Mouse (Mus musculus) liver, embryonic 14.5 days (tissue): Measurements from ENCODE around the gene Rbms2. TPM values are rescaled to one million over a fixed set of nuclear protein-coding genes. Genes with fewer than 3 reads are reported as not detected.

Source experiments
- ATAC-seq: fragments of 200-750 bp; cut with Nextera tagmentation; 2 replicates; pipeline ENCODE4 v1.8.0; 2017; ENCODE audit warnings: moderate number of reproducible peaks, mild to moderate bottlenecking, moderate library complexity; ENCODE audit not compliant: insufficient read depth
- DNase-seq, 3 experiments: peaks; one replicate each; pipeline ENCODE4 v3.0.0-alpha.2; 2012 to 2013; ENCODE audit warnings: low read depth in 3 of 3, low spot score in 3 of 3
- H3K27ac ChIP-seq: fragments of 300-500 bp; sonication (generic); 2 replicates; pipeline ENCODE4 v1.5.1; 2014; ENCODE audit warnings: moderate library complexity, mild to moderate bottlenecking, control low read depth, inconsistent platforms
- H3K27me3 ChIP-seq: fragments of 300-500 bp; sonication (generic); 2 replicates; pipeline ENCODE4 v1.6.1; 2014; ENCODE audit warnings: mild to moderate bottlenecking, low read length, moderate library complexity; ENCODE audit not compliant: control insufficient read depth, insufficient read depth
- H3K36me3 ChIP-seq: fragments of 300-500 bp; sonication (generic); replicated peaks from 2 replicates; pipeline ENCODE4 v1.6.1; 2014; ENCODE audit warnings: low read depth; ENCODE audit not compliant: control insufficient read depth, insufficient read depth
- H3K4me1 ChIP-seq, 2 experiments: fragments of 200-500 bp in 1 of 2; fragments of 300-500 bp in 1 of 2; sonication (generic) in 1 of 2; replicated peaks; 2 replicates each; pipeline ENCODE4 v1.6.1; 2012 to 2014; ENCODE audit warnings: antibody characterized with exemption in 1 of 2, inconsistent platforms in 1 of 2, low read length in 1 of 2; ENCODE audit not compliant: control insufficient read depth in 2 of 2, insufficient read depth in 2 of 2
- H3K4me2 ChIP-seq: fragments of 300-500 bp; sonication (generic); 2 replicates; pipeline ENCODE4 v1.6.1; 2014; ENCODE audit warnings: low read depth, mild to moderate bottlenecking, control low read depth, moderate library complexity
- H3K4me3 ChIP-seq, 2 experiments: fragments of 200-500 bp in 1 of 2; fragments of 300-500 bp in 1 of 2; sonication (generic) in 1 of 2; 2 replicates each; pipeline ENCODE4 v1.5.1; 2012 to 2014; ENCODE audit warnings: low read depth in 2 of 2, low read length in 2 of 2, mild to moderate bottlenecking in 2 of 2, control low read depth in 1 of 2, inconsistent platforms in 1 of 2, moderate library complexity in 1 of 2; ENCODE audit not compliant: insufficient read depth in 1 of 2
- H3K9ac ChIP-seq: fragments of 300-500 bp; sonication (generic); replicated peaks from 2 replicates; pipeline ENCODE4 v1.6.1; 2014; ENCODE audit warnings: mild to moderate bottlenecking, control low read depth, moderate library complexity
- H3K9me3 ChIP-seq: fragments of 300-500 bp; sonication (generic); 2 replicates; pipeline ENCODE4 v1.6.1; 2016; ENCODE audit warnings: low read length, mixed read lengths; ENCODE audit not compliant: control insufficient read depth
- CTCF ChIP-seq: IDR thresholded peaks from 2 replicates; pipeline ENCODE4 v1.5.1; 2016; ENCODE audit warnings: antibody characterized with exemption, low read depth, control low read depth
- EP300 ChIP-seq: IDR thresholded peaks from 2 replicates; pipeline ENCODE4 v1.6.1; 2016; ENCODE audit warnings: antibody characterized with exemption, low read depth
- WGBS: fragments of 180-500 bp; shearing (Covaris S2); extraction: QIAGEN DNeasy Blood & Tissue Kit; methylation state at CpG from one replicate; pipeline ENCODE4 v1.1.7; 2014; ENCODE audit not compliant: insufficient replicate concordance; 5-methylcytosine and 5-hydroxymethylcytosine counted together
- polyA plus RNA-seq, 2 experiments: library from polyadenylated mRNA; depleted of rRNA in 1 of 2; stranded (reverse) in 1 of 2; unstranded in 1 of 2; fragments of >200 nt; fragmentation: Nextera tagmentation in 1 of 2; extraction: Ambion mirVana in 1 of 2; gene quantifications; 2 replicates each; pipeline versions ENCODE4 v1.2.1 to v1.2.3; 2012 to 2014

Rbms2 gene
- polyA plus RNA-seq, 2 experiments = 4.5 to 9.5 TPM

DNA sequence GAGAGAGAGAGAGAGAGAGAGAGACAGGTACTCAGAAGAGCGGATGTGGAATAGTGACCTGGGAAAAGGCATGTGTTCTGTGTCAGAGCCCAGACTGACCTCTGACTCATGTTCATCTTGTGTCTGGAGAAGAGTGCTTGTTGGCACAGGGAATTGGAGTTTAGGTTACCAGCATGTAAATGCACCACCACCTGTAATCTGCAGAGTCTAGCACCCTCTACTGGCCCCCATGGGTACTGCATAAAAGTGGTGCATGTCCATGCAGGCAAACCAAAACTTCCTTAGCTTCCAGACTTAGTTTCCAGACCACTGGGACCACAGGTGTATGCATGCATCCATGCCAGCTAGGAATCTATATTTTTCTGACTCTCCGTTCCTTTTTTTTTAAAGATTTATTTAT is 5.9 kb upstream of the Rbms2 start:
- Histone ChIP-seq H3K9me3 (no peaks in the 10 kb centered on the region), H3K4me1 (peaks cover 13 to 18% of the 10 kb centered on the region in 2 experiments), H3K27me3 (no peaks in the 10 kb centered on the region), H3K4me3 (no peak overlapping the region), H3K9ac (no peak overlapping the region), H3K27ac (no peak overlapping the region; the same call in 1 of the 2 replicates), H3K36me3 (no peaks in the 10 kb centered on the region), H3K4me2 (no peak overlapping the region)
- TF ChIP-seq CTCF (peak; percentile 98), EP300 (no peak)
- DNase-seq (peak; percentile 77 to 85 (median 81)), ATAC-seq (peak; percentile 40; the same call in 1 of the 2 replicates)
- WGBS = 54% methylated on average over 2 of the region's 2 CpGs

DNA sequence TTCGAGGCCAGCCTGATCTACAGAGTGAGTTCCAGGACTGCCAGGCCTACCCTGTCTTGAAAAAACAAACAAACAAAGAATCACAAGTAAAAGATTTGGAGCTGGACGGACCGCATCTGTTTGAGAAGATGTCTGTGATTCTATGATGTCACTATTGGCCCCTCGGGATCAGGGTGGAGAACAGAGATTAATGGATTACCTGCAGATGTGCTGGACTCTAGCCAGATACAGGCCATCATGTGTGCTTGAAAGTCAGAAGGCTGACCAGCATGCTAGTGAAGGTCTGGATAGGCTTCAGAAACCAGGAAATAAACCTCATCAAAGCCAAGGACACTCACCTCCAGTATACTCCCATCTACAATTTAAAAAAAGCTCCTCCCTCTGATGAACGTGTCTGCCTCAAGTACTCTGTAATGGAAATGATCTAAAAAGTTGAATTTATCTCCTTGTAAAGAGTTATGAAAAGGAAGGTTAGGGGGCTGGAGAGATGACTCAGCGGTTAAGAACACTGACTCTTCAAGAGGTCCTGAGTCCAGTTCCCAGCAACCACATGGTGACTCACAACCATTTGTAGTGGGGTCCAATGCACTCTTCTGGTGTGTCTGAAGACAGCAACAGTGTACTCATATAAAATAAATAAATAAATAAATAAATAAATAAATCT is 5.3 kb upstream of the Rbms2 start:
- WGBS = 67% methylated on average over 6 of the region's 6 CpGs
- H3K4me1 ChIP-seq = peaks cover 13 to 18% of the 10 kb centered on the region in 2 experiments
- DNase-seq (no peak), ATAC-seq (no peak)
- H3K27me3 ChIP-seq = no peaks in the 10 kb centered on the region
- H3K36me3 ChIP-seq = no peaks in the 10 kb centered on the region
- no peak overlapping the region for H3K4me3 ChIP-seq
- H3K9ac ChIP-seq = no peak overlapping the region
- H3K9me3 ChIP-seq = no peaks in the 10 kb centered on the region
- TF ChIP-seq EP300 (no peak), CTCF (no peak)
- H3K4me2 ChIP-seq = no peak overlapping the region
- H3K27ac ChIP-seq = no peak overlapping the region; the same call in 1 of the 2 replicates

DNA sequence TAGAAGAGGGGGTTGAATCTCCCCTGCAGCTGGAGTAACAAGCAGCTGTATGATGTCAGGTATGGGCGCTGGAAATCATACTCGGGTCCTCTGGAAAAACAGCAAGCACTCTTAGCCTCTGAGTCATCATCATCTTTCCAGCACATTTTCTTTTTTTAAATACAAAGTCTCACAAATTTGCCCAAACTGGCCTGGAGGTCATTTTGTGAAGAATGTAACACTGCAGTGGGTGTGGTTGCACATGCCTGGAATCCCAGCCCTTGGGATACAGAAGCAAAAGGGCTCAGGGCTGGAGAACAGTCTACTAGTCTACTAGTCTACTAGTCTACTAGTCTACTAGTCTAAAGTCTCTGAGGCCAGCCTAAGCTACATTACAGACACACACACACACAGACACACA is 4.2 kb upstream of the Rbms2 start:
- H3K27me3 ChIP-seq = no peaks in the 10 kb centered on the region
- H3K4me1 ChIP-seq = peaks cover 18 to 23% of the 10 kb centered on the region in 2 experiments
- TF ChIP-seq EP300 = no peak
- no peak for TF ChIP-seq CTCF
- no peak overlapping the region for H3K4me2 ChIP-seq
- H3K9ac ChIP-seq = no peak overlapping the region
- DNase-seq (no peak), ATAC-seq (no peak)
- WGBS = 74% methylated on average over 2 of the region's 2 CpGs
- H3K9me3 ChIP-seq = no peaks in the 10 kb centered on the region
- H3K4me3 ChIP-seq = no peak overlapping the region
- H3K27ac ChIP-seq = no peak overlapping the region
- H3K36me3 ChIP-seq = no peaks in the 10 kb centered on the region

DNA sequence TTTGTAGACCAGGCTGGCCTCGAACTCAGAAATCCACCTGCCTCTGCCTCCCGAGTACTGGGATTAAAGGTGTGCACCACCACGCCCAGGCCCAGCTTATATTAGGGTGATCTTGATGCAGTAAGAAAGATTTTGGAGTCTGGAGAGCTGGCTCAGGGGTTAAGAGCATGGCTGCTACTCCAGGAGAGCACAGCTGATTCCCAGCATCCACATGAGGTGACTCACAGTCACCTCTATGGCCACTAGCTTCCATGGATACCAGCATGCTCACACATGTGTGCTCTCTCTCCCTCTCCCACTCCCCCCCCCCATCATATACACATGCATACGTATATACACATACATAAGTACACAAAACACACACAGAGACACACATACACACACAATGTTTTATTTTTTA is 2.8 kb downstream of the Rbms2 start:
- 70% methylated on average over 4 of the region's 4 CpGs for WGBS

DNA sequence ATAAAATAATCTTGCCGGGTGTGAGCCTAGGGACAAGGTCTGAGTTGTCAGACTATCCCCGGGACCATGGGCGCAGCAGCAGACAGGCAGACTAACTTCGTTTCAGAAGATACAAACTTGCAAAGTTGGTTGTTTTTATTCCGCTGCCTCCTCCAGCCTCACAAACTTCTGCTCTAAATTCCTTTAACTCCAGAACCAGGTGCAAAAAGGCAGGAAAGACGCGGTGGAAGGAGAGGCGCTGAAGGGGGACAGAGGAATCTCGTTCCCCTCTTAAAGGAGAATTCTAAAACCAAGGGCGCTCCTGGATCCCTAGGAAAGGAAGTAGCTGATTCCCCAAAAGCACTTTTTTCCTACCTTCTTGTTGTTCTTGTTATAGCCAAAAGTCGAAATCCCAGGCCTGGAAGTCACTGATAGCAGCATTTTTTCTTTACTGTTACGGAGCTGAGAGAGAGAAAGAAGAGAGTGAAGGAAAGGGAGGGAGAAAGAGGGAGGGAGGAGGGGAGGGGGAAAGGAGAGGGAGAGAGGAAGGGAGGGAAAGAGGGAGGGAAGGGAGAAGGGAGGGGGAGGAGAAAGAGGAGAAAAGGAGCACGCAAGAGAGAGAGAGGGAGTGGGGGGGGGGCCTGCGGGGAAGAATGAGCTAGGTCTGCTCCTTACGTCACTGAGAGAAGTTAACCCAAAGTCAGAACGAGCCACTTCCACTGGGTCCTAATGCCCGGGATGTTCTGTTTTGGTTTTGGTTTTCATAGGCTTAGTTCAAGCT is 3.9 kb downstream of the Rbms2 start:
- under 1% methylated on average over 17 of the region's 17 CpGs for WGBS
- ATAC-seq = peak; percentile 78
- peak overlapping the region; percentile 79 for H3K4me2 ChIP-seq
- peaks cover 14 to 15% of the 10 kb centered on the region in 2 experiments for H3K4me1 ChIP-seq
- H3K36me3 ChIP-seq = no peaks in the 10 kb centered on the region
- H3K27me3 ChIP-seq = no peaks in the 10 kb centered on the region
- H3K4me3 ChIP-seq = peak overlapping the region; percentile 67 to 81
- peak; percentile 57 to 67 (median 64) for DNase-seq
- H3K9me3 ChIP-seq = no peaks in the 10 kb centered on the region
- peak overlapping the region; percentile 51 for H3K27ac ChIP-seq
- H3K9ac ChIP-seq = peak overlapping the region; percentile 80
- no peak for TF ChIP-seq EP300
- no peak for TF ChIP-seq CTCF

More for the DNA sequence above, 2.8 kb downstream of the Rbms2 start:
- H3K27ac ChIP-seq = no peak overlapping the region
- no peaks in the 10 kb centered on the region for H3K9me3 ChIP-seq
- H3K4me1 ChIP-seq = peaks cover 14 to 15% of the 10 kb centered on the region in 2 experiments
- no peak overlapping the region for H3K4me2 ChIP-seq
- H3K9ac ChIP-seq = no peak overlapping the region
- no peaks in the 10 kb centered on the region for H3K27me3 ChIP-seq
- DNase-seq = no peak
- ATAC-seq = no peak
- no peak for TF ChIP-seq EP300
- no peak for TF ChIP-seq CTCF
- no peak overlapping the region for H3K4me3 ChIP-seq
- no peaks in the 10 kb centered on the region for H3K36me3 ChIP-seq
